In genomic region chr17:88006956-88007355, GRCm38 (mm10) we compare ENCODE assay signal across 21 mouse cellular contexts. TPM values are rescaled to one million over a fixed set of nuclear protein-coding genes. Genes with fewer than 3 reads are reported as not detected.
DNase-seq lines count a peak whose midpoint lies in the region; ATAC-seq lines count a peak whose summit lies in the region.
"Had no signal": no experiment of that assay in that cellular context is flagged by ENCODE, and none has a peak within 500 bp of the region (broad histone marks: within the 10 kb centered on the region; RNA-seq: fewer than 3 reads in every experiment).

No protein-coding gene starts in this region.

- H3K9me3 ChIP-seq in embryonic facial prominence, embryonic 11.5 days (replicated peaks; ENCODE audit: control insufficient read depth, low read length), result no peaks in the 10 kb centered on the region
- no peaks in the 10 kb centered on the region for H3K9me3 ChIP-seq in embryonic facial prominence, embryonic 10.5 days
- no peaks in the 10 kb centered on the region for H3K9me3 ChIP-seq in hindbrain, embryonic 16.5 days (ENCODE audit: control insufficient read depth, low read length)
- no peaks in the 10 kb centered on the region for H3K9me3 ChIP-seq in hindbrain, embryonic 12.5 days (replicated peaks)
- H3K9me3 ChIP-seq in midbrain, embryonic 13.5 days, result no peaks in the 10 kb centered on the region
- H3K9me3 ChIP-seq in midbrain, embryonic 10.5 days (replicated peaks), result no peaks in the 10 kb centered on the region
- H3K9me3 ChIP-seq: heart, embryonic 15.5 days had no signal

- ATAC-seq in embryonic facial prominence, embryonic 11.5 days (replicated peaks; ENCODE audit: insufficient number of reproducible peaks, low FRiP score, low TSS enrichment, low read depth), result peak; percentile 62; the same call in 1 of the 2 replicates
- ATAC-seq in hindbrain, embryonic 16.5 days, result peak; percentile 45; the same call in 1 of the 2 replicates
- no peak for ATAC-seq in hindbrain, embryonic 12.5 days (ENCODE audit: low FRiP score)
- 0 out of 2 replicates have a peak, but pooled peaks have one; percentile 34 for ATAC-seq in midbrain, embryonic 13.5 days
- ATAC-seq: CD4-positive, CD25-positive, alpha-beta regulatory T cell, adult 4 months; forebrain, embryonic 14.5 days had no signal

- H3K27me3 ChIP-seq in embryonic facial prominence, embryonic 11.5 days (ENCODE audit: control insufficient read depth, insufficient read depth, low read length), result no peaks in the 10 kb centered on the region
- no peaks in the 10 kb centered on the region for H3K27me3 ChIP-seq in embryonic facial prominence, embryonic 10.5 days (replicated peaks; ENCODE audit: low read depth, poor library complexity, severe bottlenecking)
- H3K27me3 ChIP-seq in hindbrain, embryonic 16.5 days (replicated peaks; ENCODE audit: control insufficient read depth, insufficient read depth, low read length), result no peaks in the 10 kb centered on the region
- H3K27me3 ChIP-seq in hindbrain, embryonic 12.5 days, result no peaks in the 10 kb centered on the region
- H3K27me3 ChIP-seq in midbrain, embryonic 13.5 days, result no peaks in the 10 kb centered on the region
- H3K27me3 ChIP-seq in midbrain, embryonic 10.5 days (ENCODE audit: low read depth, poor library complexity, severe bottlenecking), result no peaks in the 10 kb centered on the region
- H3K27me3 ChIP-seq: heart, embryonic 15.5 days had no signal

- no peak overlapping the region for H3K27ac ChIP-seq in embryonic facial prominence, embryonic 11.5 days (replicated peaks; ENCODE audit: low read depth, low read length)
- no peak overlapping the region for H3K27ac ChIP-seq in embryonic facial prominence, embryonic 10.5 days (replicated peaks)
- H3K27ac ChIP-seq in hindbrain, embryonic 16.5 days (ENCODE audit: low read depth, low read length), result no peak overlapping the region
- H3K27ac ChIP-seq in hindbrain, embryonic 12.5 days, result no peak overlapping the region
- no peak overlapping the region for H3K27ac ChIP-seq in midbrain, embryonic 13.5 days
- no peak overlapping the region for H3K27ac ChIP-seq in midbrain, embryonic 10.5 days (replicated peaks)
- H3K27ac ChIP-seq: heart, embryonic 15.5 days; hindbrain, embryonic 14.5 days had no signal

- no peaks in the 10 kb centered on the region for H3K4me1 ChIP-seq in embryonic facial prominence, embryonic 11.5 days (ENCODE audit: control insufficient read depth, insufficient read depth, low read length)
- H3K4me1 ChIP-seq in embryonic facial prominence, embryonic 10.5 days, result no peaks in the 10 kb centered on the region
- H3K4me1 ChIP-seq in hindbrain, embryonic 16.5 days (ENCODE audit: control insufficient read depth, insufficient read depth, low read depth, low read length), result no peaks in the 10 kb centered on the region
- H3K4me1 ChIP-seq in hindbrain, embryonic 12.5 days, result no peaks in the 10 kb centered on the region
- no peaks in the 10 kb centered on the region for H3K4me1 ChIP-seq in midbrain, embryonic 13.5 days (replicated peaks)
- no peaks in the 10 kb centered on the region for H3K4me1 ChIP-seq in midbrain, embryonic 10.5 days
- H3K4me1 ChIP-seq: heart, embryonic 15.5 days had no signal

- 71% methylated on average over 8 of the region's 8 CpGs for WGBS in embryonic facial prominence, embryonic 11.5 days
- WGBS in embryonic facial prominence, embryonic 10.5 days, result 84% methylated on average over 8 of the region's 8 CpGs
- 76% methylated on average over 8 of the region's 8 CpGs for WGBS in hindbrain, embryonic 16.5 days
- 82% methylated on average over 8 of the region's 8 CpGs for WGBS in hindbrain, embryonic 12.5 days
- 92% methylated on average over 8 of the region's 8 CpGs for WGBS in midbrain, embryonic 13.5 days
- WGBS in midbrain, embryonic 10.5 days, result 91% methylated on average over 8 of the region's 8 CpGs

- DNase-seq in embryonic facial prominence, embryonic 11.5 days (ENCODE audit: low spot score), result peak; percentile 37
- no peak for DNase-seq in embryonic facial prominence, embryonic 10.5 days (ENCODE audit: low spot score)
- no peak for DNase-seq in midbrain, embryonic 10.5 days (ENCODE audit: low spot score)
- DNase-seq in right cerebral cortex, postnatal 36 days (ENCODE audit: low spot score in 2 of 2), result no peak
- DNase-seq in lung, postnatal 10 days, result no peak
- DNase-seq: adrenal gland, postnatal 14 days; B cell, adult 2 months; cerebellum, adult 18-20 months; cerebellum, adult 9-11 months; cerebellum, postnatal 36 days; gastrocnemius, postnatal 36 days; heart, adult 18-20 months; heart, postnatal 14 days had no signal

- no peak overlapping the region for H3K4me2 ChIP-seq in embryonic facial prominence, embryonic 11.5 days (ENCODE audit: low read depth, low read length)
- H3K4me2 ChIP-seq in hindbrain, embryonic 16.5 days (ENCODE audit: low read length), result no peak overlapping the region
- H3K4me2 ChIP-seq in hindbrain, embryonic 12.5 days (replicated peaks), result no peak overlapping the region
- H3K4me2 ChIP-seq in midbrain, embryonic 13.5 days (replicated peaks), result no peak overlapping the region
- H3K4me2 ChIP-seq: heart, embryonic 11.5 days; heart, embryonic 15.5 days; hindbrain, embryonic 14.5 days had no signal

- no peak overlapping the region for H3K4me3 ChIP-seq in embryonic facial prominence, embryonic 11.5 days (ENCODE audit: low read depth, low read length)
- no peak overlapping the region for H3K4me3 ChIP-seq in embryonic facial prominence, embryonic 10.5 days
- no peak overlapping the region for H3K4me3 ChIP-seq in hindbrain, embryonic 16.5 days (ENCODE audit: low read length)
- H3K4me3 ChIP-seq in hindbrain, embryonic 12.5 days, result no peak overlapping the region
- H3K4me3 ChIP-seq in midbrain, embryonic 13.5 days (replicated peaks), result no peak overlapping the region
- H3K4me3 ChIP-seq in midbrain, embryonic 10.5 days, result no peak overlapping the region
- H3K4me3 ChIP-seq: heart, embryonic 15.5 days had no signal

- no peaks in the 10 kb centered on the region; the same call in 1 of the 2 replicates for H3K36me3 ChIP-seq in embryonic facial prominence, embryonic 11.5 days (replicated peaks; ENCODE audit: control insufficient read depth, insufficient read depth, low read depth, low read length)
- peaks cover 94% of the 10 kb centered on the region for H3K36me3 ChIP-seq in embryonic facial prominence, embryonic 10.5 days (replicated peaks)
- peaks cover 28% of the 10 kb centered on the region for H3K36me3 ChIP-seq in hindbrain, embryonic 16.5 days (ENCODE audit: control insufficient read depth, insufficient read depth, low read length)
- peaks cover 71% of the 10 kb centered on the region for H3K36me3 ChIP-seq in hindbrain, embryonic 12.5 days
- peaks cover 77% of the 10 kb centered on the region for H3K36me3 ChIP-seq in midbrain, embryonic 13.5 days
- H3K36me3 ChIP-seq in midbrain, embryonic 10.5 days, result peaks cover 93% of the 10 kb centered on the region

- no peak overlapping the region for H3K9ac ChIP-seq in embryonic facial prominence, embryonic 11.5 days (replicated peaks; ENCODE audit: low read length)
- no peak overlapping the region for H3K9ac ChIP-seq in hindbrain, embryonic 16.5 days (ENCODE audit: low read depth, low read length)
- no peak overlapping the region for H3K9ac ChIP-seq in hindbrain, embryonic 12.5 days
- no peak overlapping the region for H3K9ac ChIP-seq in midbrain, embryonic 13.5 days (replicated peaks)
- H3K9ac ChIP-seq: heart, embryonic 15.5 days; hindbrain, embryonic 14.5 days had no signal

RNA-seq across cellular contexts. Expression of gene Msh6, which starts 32.1 kb away (rescaled TPM):
- polyA plus RNA-seq in embryonic facial prominence, embryonic 11.5 days (2014; fragmentation: Nextera tagmentation; extraction: Ambion mirVana), result 88.7 and 99.0 TPM in 2 replicates
- 88.8 and 89.1 TPM in 2 replicates for polyA plus RNA-seq in embryonic facial prominence, embryonic 10.5 days (2016; fragmentation: Nextera tagmentation; extraction: Ambion mirVana)
- polyA plus RNA-seq in hindbrain, embryonic 16.5 days (2015; fragmentation: Nextera tagmentation; extraction: Ambion mirVana), result 26.7 and 30.4 TPM in 2 replicates
- 55.3 and 58.9 TPM in 2 replicates for polyA plus RNA-seq in hindbrain, embryonic 12.5 days (2016; fragmentation: Nextera tagmentation; extraction: Ambion mirVana)
- polyA plus RNA-seq in midbrain, embryonic 13.5 days (2015; fragmentation: Nextera tagmentation; extraction: Ambion mirVana), result 37.3 and 38.2 TPM in 2 replicates
- polyA plus RNA-seq in midbrain, embryonic 10.5 days (2016; fragmentation: Nextera tagmentation; extraction: Ambion mirVana), result 91.3 and 95.8 TPM in 2 replicates

RNA-seq across cellular contexts. Expression of gene Fbxo11, which starts 58.1 kb away (rescaled TPM):
- 31.5 and 36.4 TPM in 2 replicates for polyA plus RNA-seq in embryonic facial prominence, embryonic 11.5 days (2014; fragmentation: Nextera tagmentation; extraction: Ambion mirVana)
- 16.7 and 17.5 TPM in 2 replicates for polyA plus RNA-seq in embryonic facial prominence, embryonic 10.5 days (2016; fragmentation: Nextera tagmentation; extraction: Ambion mirVana)
- 21.3 and 23.7 TPM in 2 replicates for polyA plus RNA-seq in hindbrain, embryonic 16.5 days (2015; fragmentation: Nextera tagmentation; extraction: Ambion mirVana)
- polyA plus RNA-seq in hindbrain, embryonic 12.5 days (2016; fragmentation: Nextera tagmentation; extraction: Ambion mirVana), result 32.3 and 35.9 TPM in 2 replicates
- polyA plus RNA-seq in midbrain, embryonic 13.5 days (2015; fragmentation: Nextera tagmentation; extraction: Ambion mirVana), result 30.7 and 31.2 TPM in 2 replicates
- 17.5 and 18.7 TPM in 2 replicates for polyA plus RNA-seq in midbrain, embryonic 10.5 days (2016; fragmentation: Nextera tagmentation; extraction: Ambion mirVana)
